Mouse (Mus musculus): ENCODE results near the gene Fam184b.

DNA sequence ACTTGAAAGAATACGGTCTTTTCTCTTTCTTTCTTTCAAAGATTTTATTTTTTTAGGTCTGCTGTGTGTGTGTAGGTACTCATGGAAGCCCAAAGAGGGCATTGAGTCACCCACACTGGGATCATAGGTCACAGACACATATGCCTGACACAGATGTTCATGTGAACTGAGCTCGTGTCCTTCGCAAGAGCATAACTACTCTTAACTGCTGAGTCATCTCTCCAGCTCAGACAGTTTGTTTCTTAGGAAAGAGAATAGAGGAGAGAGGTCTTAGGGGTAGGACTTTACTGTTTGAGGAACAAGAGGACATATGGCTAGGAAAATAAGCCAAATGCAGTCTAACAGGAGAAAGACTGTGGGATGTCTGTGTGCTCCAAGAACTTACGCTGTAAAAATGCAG lies 49.7 kb upstream of the Fam184b start:
- no peak for TF ChIP-seq CTCF (IDR thresholded peaks at IDR 0.05)
- TF ChIP-seq POLR2A (IDR thresholded peaks at IDR 0.05; ENCODE audit: insufficient read depth, low read depth, low read length): no peak
